Mouse (Mus musculus) gonadal fat pad, adult 2 months (tissue): ENCODE measurements around the gene Wnt2. TPM values are rescaled to one million over a fixed set of nuclear protein-coding genes. Genes with fewer than 3 reads are reported as not detected.

ENCODE experiments used
- DNase-seq: peaks from one replicate; pipeline ENCODE4 v3.0.0-alpha.2; 2012; ENCODE audit warnings: low read depth
- polyA plus RNA-seq: library from polyadenylated mRNA; depleted of rRNA; stranded (reverse); fragments of >200 nt; gene quantifications from 2 replicates; pipeline ENCODE4 v1.2.3, GENCODE M21; 2012; rRNA removed

The Wnt2 gene
- polyA plus RNA-seq, 1 experiment: 1.4 TPM

DNA sequence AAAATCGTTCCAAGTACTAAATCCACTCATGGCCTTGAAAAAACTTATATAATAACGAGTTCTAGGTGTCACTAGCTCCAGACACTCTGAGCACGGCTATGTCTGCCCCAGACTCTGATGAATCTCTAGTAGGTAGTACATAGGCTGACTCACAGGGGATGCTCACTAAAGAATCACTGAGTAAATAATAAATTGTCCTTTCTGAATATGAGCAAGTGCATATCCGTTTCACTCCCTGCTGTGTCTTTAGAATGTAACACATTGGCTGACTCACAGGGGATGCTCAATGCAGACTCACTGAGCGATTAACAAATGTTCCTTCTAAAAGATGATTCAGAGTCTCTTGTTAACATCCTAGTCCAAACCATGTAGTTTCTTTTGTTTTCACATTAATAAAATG lies 52.1 kb downstream of the Wnt2 start:
- DNase-seq: no peak

- DNase-seq: no peak
Observed at GRCm38 (mm10) chr6:17977165-17977564, 53.2 kb downstream of the Wnt2 start.

DNA sequence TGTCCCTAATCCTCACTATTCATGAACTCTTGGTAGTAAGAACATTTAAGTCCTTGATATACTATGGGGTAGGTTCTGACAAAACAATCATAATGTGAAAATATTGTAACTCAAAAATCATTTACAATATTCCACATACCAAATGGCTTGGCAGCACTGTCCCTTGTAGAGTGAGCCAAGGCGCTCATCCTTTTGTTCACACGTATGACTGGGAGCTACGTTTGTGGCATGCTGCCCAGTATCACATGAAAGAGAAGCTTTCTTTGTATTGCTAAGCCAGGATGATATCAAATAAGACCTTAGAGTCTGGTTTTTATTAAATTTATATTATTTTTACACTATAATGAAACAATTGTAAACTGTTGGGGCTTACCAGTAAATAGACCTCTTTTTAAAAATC lies 56.0 kb downstream of the Wnt2 start:
- DNase-seq: no peak

GRCm38 (mm10) chr6:17971393-17971792 lies 59.0 kb downstream of the Wnt2 start:
- DNase-seq: no peak

- no peak for DNase-seq
Observed at GRCm38 (mm10) chr6:17969815-17970214, 60.6 kb downstream of the Wnt2 start.

DNA sequence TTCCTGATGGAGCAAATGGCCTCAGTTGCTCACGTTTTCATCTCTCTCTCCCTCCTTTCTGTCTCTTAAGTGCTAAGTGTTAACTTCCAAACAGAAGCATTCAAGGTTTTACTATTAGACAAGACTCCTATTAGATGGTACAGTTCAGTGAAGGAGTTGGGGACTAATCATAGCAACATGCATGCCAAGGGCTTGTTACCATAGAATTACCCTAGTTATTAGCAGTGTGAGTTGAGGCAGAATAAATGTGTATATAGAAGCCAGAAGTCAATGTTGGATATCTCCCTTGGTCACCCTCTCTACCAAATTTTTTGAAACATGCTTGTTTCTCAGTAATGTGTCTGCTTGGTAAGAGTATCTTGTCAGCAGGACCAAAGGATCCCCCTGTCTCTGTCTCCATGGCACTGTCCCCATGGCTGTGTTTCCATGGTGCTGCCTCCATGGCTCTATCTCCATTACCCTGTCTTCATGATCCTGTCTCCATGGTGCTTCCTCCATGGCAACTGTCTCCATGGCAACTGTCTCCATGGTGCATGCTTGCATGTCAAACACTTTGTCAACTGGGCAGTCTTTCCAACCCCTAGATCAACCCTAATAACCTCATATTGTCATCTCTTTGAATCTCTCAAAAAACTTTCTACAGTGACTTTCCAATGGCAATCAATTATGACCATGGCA lies 61.8 kb downstream of the Wnt2 start:
- DNase-seq: no peak

DNA sequence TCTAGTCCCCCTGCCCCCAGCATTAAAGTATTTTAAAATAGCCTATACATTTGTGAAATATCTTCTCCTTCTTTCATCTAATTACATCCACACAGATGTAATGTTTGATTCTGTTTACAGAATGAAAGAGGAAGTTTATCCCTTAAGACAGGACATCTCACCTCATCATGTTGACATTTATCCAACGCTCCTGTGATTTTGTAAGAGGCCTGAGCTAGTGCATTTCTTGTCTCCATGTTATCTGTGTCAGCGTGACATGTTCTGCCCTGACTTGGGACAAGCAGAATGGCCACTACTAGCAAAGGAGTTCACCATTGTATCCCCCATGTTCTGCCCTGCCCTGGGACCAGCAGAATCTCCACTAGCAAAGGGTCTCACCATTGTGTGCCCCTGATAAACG lies 66.9 kb downstream of the Wnt2 start:
- DNase-seq: no peak

- no peak for DNase-seq
Observed at GRCm38 (mm10) chr6:17951779-17952178, 78.6 kb downstream of the Wnt2 start.

- no peak for DNase-seq
Observed at GRCm38 (mm10) chr6:17949103-17949502, 81.3 kb downstream of the Wnt2 start.

- no peak for DNase-seq
Observed at GRCm38 (mm10) chr6:17947130-17947831, 83.1 kb downstream of the Wnt2 start.

- DNase-seq: no peak
Observed at GRCm38 (mm10) chr6:17946456-17946855, 83.9 kb downstream of the Wnt2 start.

GRCm38 (mm10) chr6:17943877-17944617 lies 86.3 kb downstream of the Wnt2 start:
- no peak for DNase-seq

- no peak for DNase-seq
Observed at GRCm38 (mm10) chr6:17942344-17942743, 88.0 kb downstream of the Wnt2 start.

GRCm38 (mm10) chr6:17941916-17942315 lies 88.5 kb downstream of the Wnt2 start:
- no peak for DNase-seq

Other genes with a start within 250 kb of the Wnt2 start
- gene Asz1, start 78.5 kb upstream of the Wnt2 start, polyA plus RNA-seq: not detected in 2 replicates
- gene Cftr, start 140.1 kb upstream of the Wnt2 start, polyA plus RNA-seq: 3.3 and 3.6 TPM in 2 replicates